Mouse (Mus musculus) T-helper 1 cell (primary cell): ENCODE data around the gene Exoc1.

Experiments used
- in situ Hi-C: fragments of 300-600 bp; cut with MboI, MseI; formaldehyde crosslinking; loops from one replicate; pipeline ENCODE4 v1.15.1; 2025; ENCODE audit warnings: high pct_unique_total_duplicates

Exoc1 gene

DNA sequence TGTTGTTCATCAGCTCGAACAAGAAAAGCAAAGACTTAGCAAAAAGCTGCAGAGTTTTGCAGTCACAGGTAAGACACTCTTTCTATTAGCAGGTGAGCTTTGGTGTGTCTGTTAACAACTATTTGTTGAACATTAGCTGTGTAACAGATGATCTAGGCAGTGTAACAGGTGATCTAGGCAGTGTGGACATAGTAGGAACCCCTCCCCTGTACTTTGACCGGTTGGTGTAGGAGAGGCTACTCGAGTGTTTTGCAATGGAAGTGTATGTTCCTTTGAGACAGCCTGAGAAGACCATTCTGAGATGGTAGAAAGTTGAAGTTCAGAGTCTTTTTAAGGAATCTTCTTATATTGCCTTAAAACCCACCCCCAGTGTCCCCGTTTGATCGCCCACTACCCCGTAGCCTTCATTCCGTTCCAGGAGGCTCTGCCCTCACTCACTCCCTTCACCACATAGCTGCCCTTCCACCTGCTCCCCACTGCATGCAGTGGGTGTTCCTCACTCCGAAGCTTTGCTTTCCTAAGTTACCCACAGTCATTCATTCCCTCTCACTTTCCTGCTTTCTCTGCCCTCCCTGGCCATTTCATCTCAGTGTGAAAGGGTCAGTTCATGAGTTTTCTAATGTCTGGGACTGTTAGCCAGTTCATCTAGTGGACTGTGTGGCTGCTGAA is 80.7 kb downstream of the Exoc1 start:
- in situ Hi-C loops: no loop called here

DNA sequence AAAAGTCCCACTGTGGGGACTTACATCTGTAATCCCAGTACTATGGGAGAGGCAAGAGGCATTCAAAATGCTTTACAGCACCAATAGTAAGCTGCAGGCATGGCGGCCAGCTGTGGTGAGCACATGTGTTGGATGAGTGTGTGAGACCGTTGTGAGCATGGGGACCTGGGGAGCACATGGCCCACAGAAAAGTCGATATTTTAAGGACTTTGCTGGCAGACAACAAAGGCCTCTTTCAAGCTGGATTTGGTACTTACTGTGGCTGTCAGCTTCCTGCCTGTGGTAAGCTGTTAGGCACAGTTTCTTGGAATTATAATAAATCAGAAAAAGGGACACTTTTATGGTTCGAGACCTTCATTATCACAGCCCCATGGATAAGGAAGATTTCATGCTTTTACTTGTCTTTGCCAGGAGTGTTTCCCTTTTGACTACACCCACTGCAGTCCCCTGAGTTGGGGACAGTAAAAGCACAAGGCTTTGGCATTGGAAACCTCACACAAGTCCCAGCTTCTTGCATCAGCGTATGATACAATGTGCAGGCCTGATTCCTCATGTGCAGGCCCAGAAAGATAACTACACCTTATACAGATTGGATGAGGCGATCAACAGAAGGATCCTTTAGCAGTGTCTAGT is 83.9 kb downstream of the Exoc1 start:
- in situ Hi-C loops: no loop called here

DNA sequence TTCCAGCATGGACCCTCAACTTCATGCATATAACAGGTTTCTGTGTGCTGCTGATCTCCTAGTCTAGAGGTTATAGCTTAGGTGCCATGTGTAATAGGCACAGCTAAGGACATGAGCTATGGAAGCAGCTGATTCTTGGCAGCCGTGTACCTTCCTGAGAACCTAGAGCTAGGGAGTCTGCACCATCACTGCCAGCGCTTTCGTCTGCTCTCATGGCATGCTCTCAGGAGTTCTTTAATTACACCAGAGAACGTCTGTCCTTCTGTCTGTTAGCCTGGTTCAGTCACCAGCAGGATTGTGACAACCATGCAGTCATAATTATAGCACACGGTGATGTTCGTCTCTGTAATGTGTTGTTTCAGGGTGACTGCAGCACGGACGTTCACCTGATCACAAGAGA is 86.2 kb downstream of the Exoc1 start:
- in situ Hi-C loops: no loop called here

DNA sequence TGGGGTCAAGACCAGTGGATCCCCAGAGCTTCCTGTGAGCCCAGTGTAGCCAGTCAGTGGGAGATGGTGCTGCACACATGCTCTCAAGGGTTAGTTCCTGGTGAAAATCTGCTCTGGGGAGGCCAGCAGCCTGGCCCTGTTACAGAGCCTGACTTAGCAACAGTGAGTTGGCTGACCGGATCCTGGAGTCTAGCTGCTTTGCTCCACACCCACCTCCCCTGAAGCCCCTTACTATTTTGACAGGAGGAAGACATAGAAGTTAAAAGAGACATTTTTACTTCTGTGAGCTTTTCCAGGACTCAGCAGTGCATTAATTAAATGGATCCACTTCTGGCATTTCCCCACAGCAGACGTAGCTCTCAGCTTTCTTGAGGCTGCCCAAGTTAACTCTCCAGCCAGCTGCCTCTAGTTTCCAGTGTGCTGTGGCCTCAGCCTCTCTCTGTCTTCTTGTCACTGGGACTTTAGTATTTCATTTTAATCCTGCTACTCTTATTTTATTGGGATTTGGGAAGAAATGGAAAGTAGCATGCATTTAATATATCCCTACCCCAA is 87.2 kb downstream of the Exoc1 start:
- in situ Hi-C loops: no loop called here

DNA sequence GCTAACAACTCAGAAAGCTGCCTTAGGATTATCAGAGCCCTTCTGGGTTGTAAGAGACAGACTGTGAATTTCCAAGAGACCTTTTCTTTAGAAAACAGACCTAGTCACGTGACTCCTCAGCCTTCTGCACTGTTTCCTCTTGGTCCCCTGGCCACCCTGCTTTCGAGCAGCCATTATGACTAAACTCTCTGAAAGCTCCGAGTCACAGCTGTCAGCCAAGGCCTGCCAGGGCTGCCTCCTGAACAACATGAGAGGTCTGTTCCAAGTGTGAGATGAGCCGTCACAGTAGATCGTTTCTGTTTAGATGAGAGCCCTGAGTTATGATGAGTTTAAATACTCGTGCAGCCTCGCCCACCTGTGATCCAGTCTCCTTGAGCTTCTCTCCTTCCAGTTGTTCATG is 89.6 kb downstream of the Exoc1 start:
- in situ Hi-C loops: no loop called here
